In genomic region chr3:107261851-107262165, GRCm38 (mm10) we compare ENCODE assay signal across 13 mouse cellular contexts. TPM values are rescaled to one million over a fixed set of nuclear protein-coding genes. Genes with fewer than 3 reads are reported as not detected.
DNase-seq lines count a peak whose midpoint lies in the region; ATAC-seq lines count a peak whose summit lies in the region.
"Had no signal": no experiment of that assay in that cellular context is flagged by ENCODE, and none has a peak within 500 bp of the region (broad histone marks: within the 10 kb centered on the region; RNA-seq: fewer than 3 reads in every experiment).

No protein-coding gene starts in this region.

- no peaks in the 10 kb centered on the region for H3K36me3 ChIP-seq in neural tube, embryonic 11.5 days (ENCODE audit: control insufficient read depth, insufficient read depth, low read length)
- no peaks in the 10 kb centered on the region for H3K36me3 ChIP-seq in neural tube, embryonic 13.5 days
- H3K36me3 ChIP-seq: embryonic facial prominence, embryonic 15.5 days; midbrain, embryonic 10.5 days had no signal

- H3K9ac ChIP-seq in neural tube, embryonic 11.5 days (ENCODE audit: low read length), result no peak overlapping the region
- H3K9ac ChIP-seq in neural tube, embryonic 13.5 days, result no peak overlapping the region
- H3K9ac ChIP-seq: embryonic facial prominence, embryonic 15.5 days had no signal

- no peak overlapping the region for H3K4me3 ChIP-seq in neural tube, embryonic 11.5 days (ENCODE audit: low read depth, low read length)
- no peak overlapping the region for H3K4me3 ChIP-seq in neural tube, embryonic 13.5 days
- H3K4me3 ChIP-seq: embryonic facial prominence, embryonic 15.5 days; midbrain, embryonic 10.5 days had no signal

- H3K4me2 ChIP-seq in neural tube, embryonic 11.5 days (ENCODE audit: low read depth), result no peak overlapping the region
- H3K4me2 ChIP-seq in neural tube, embryonic 13.5 days, result no peak overlapping the region
- H3K4me2 ChIP-seq: embryonic facial prominence, embryonic 15.5 days had no signal

- H3K27ac ChIP-seq in neural tube, embryonic 11.5 days (ENCODE audit: low read depth, low read length), result no peak overlapping the region
- H3K27ac ChIP-seq in neural tube, embryonic 13.5 days (replicated peaks), result peak overlapping the region; percentile 66; the same call in 1 of the 2 replicates
- H3K27ac ChIP-seq: embryonic facial prominence, embryonic 15.5 days; midbrain, embryonic 10.5 days had no signal

- H3K27me3 ChIP-seq in neural tube, embryonic 11.5 days (ENCODE audit: control insufficient read depth, insufficient read depth, low read length), result no peaks in the 10 kb centered on the region
- no peaks in the 10 kb centered on the region for H3K27me3 ChIP-seq in neural tube, embryonic 13.5 days
- H3K27me3 ChIP-seq: embryonic facial prominence, embryonic 15.5 days had no signal

- WGBS in neural tube, embryonic 11.5 days, result 25% methylated on average over 7 of the region's 7 CpGs
- 7% methylated on average over 7 of the region's 7 CpGs for WGBS in neural tube, embryonic 13.5 days

- intact Hi-C loops in gastrocnemius, postnatal 36 days (cut with DNase I), result no loop called here

- H3K9me3 ChIP-seq in neural tube, embryonic 11.5 days (ENCODE audit: control insufficient read depth, low read length), result no peaks in the 10 kb centered on the region
- H3K9me3 ChIP-seq in neural tube, embryonic 13.5 days, result no peaks in the 10 kb centered on the region
- H3K9me3 ChIP-seq: embryonic facial prominence, embryonic 15.5 days; midbrain, embryonic 10.5 days had no signal

- DNase-seq in heart, adult 11 months, result peak; percentile 92
- DNase-seq in heart, adult 9 months (ENCODE audit: low spot score in 2 of 2), result no peak
- peak; percentile 38 for DNase-seq in neural tube, embryonic 11.5 days (ENCODE audit: low spot score)
- no peak for DNase-seq in neural tube, embryonic 10.5 days (ENCODE audit: extremely low spot score, low spot score)
- peak; percentile 32 to 45 for DNase-seq in gastrocnemius, postnatal 36 days
- DNase-seq in cerebellum, postnatal 36 days, result no peak
- DNase-seq in cerebellum, adult 11-12 months, result no peak

- peak; percentile 32; the same call in 1 of the 2 replicates for ATAC-seq in neural tube, embryonic 11.5 days (ENCODE audit: insufficient read depth, low FRiP score, low TSS enrichment)
- peak; percentile 12; the same call in 1 of the 2 replicates for ATAC-seq in neural tube, embryonic 13.5 days (ENCODE audit: low read depth)

- H3K4me1 ChIP-seq in neural tube, embryonic 11.5 days (ENCODE audit: control insufficient read depth, insufficient read depth, low read length), result peaks cover 7% of the 10 kb centered on the region; the same call in 1 of the 2 replicates
- peaks cover 38% of the 10 kb centered on the region for H3K4me1 ChIP-seq in neural tube, embryonic 13.5 days (replicated peaks)

RNA-seq across cellular contexts. Expression of gene Lamtor5, which starts 16.9 kb away (rescaled TPM):
- polyA plus RNA-seq in neural tube, embryonic 11.5 days (2014; fragmentation: Nextera tagmentation; extraction: Ambion mirVana), result 187 and 189 TPM in 2 replicates
- total RNA-seq in gastrocnemius, postnatal 36 days (2021), result 10 to 100 TPM; 50.4 to 58.4 TPM
- polyA plus RNA-seq in neural tube, embryonic 13.5 days (2015; fragmentation: Nextera tagmentation; extraction: Ambion mirVana), result 220 and 227 TPM in 2 replicates

RNA-seq across cellular contexts. Expression of gene Prok1, which starts 22.3 kb away (rescaled TPM):
- polyA plus RNA-seq in neural tube, embryonic 11.5 days (2014; fragmentation: Nextera tagmentation; extraction: Ambion mirVana), result not detected in 2 replicates
- not detected for total RNA-seq in gastrocnemius, postnatal 36 days (2021)
- not detected in 2 replicates for polyA plus RNA-seq in neural tube, embryonic 13.5 days (2015; fragmentation: Nextera tagmentation; extraction: Ambion mirVana)
- total RNA-seq: heart, postnatal 10 days; left cerebral cortex, postnatal 36 days had no signal
- polyA plus RNA-seq: embryonic facial prominence, embryonic 15.5 days; midbrain, embryonic 10.5 days had no signal

RNA-seq across cellular contexts. Expression of gene Slc16a4, which starts 29.2 kb away (rescaled TPM):
- 1.6 and 1.9 TPM in 2 replicates for polyA plus RNA-seq in neural tube, embryonic 11.5 days (2014; fragmentation: Nextera tagmentation; extraction: Ambion mirVana)
- under 1 TPM; 0.10 to 0.18 TPM for total RNA-seq in gastrocnemius, postnatal 36 days (2021)
- 1.9 and 2.0 TPM in 2 replicates for polyA plus RNA-seq in neural tube, embryonic 13.5 days (2015; fragmentation: Nextera tagmentation; extraction: Ambion mirVana)

RNA-seq across cellular contexts. Expression of gene A630076J17Rik, which starts 31.4 kb away (rescaled TPM):
- not detected in 2 replicates for polyA plus RNA-seq in neural tube, embryonic 11.5 days (2014; fragmentation: Nextera tagmentation; extraction: Ambion mirVana)
- not detected for total RNA-seq in gastrocnemius, postnatal 36 days (2021)
- not detected in 2 replicates for polyA plus RNA-seq in neural tube, embryonic 13.5 days (2015; fragmentation: Nextera tagmentation; extraction: Ambion mirVana)
- total RNA-seq: adrenal gland, adult 18-20 months; heart, postnatal 10 days; left cerebral cortex, postnatal 36 days had no signal
- polyA plus RNA-seq: embryonic facial prominence, embryonic 15.5 days; midbrain, embryonic 10.5 days had no signal

RNA-seq across cellular contexts. Expression of gene Cym, which starts 40.3 kb away (rescaled TPM):
- polyA plus RNA-seq in neural tube, embryonic 11.5 days (2014; fragmentation: Nextera tagmentation; extraction: Ambion mirVana), result not detected in 2 replicates
- not detected for total RNA-seq in gastrocnemius, postnatal 36 days (2021)
- 0.27 and 1.2 TPM in 2 replicates for polyA plus RNA-seq in neural tube, embryonic 13.5 days (2015; fragmentation: Nextera tagmentation; extraction: Ambion mirVana)
- total RNA-seq: heart, postnatal 10 days; left cerebral cortex, postnatal 36 days had no signal
- polyA plus RNA-seq: midbrain, embryonic 10.5 days had no signal

Comparison
In these comparisons a context has a peak if more than half of its experiments do, and no peak if none do; other contexts are left out.
1. DNase-seq: peak in heart, adult 11 months (single experiment), neural tube, embryonic 11.5 days (single experiment) and gastrocnemius, postnatal 36 days (2 of 2); none in heart, adult 9 months (0 of 2), neural tube, embryonic 10.5 days (single experiment), cerebellum, postnatal 36 days (0 of 2) and cerebellum, adult 11-12 months (single experiment).